Mouse (Mus musculus): ENCODE measurements around the gene Rad50. TPM values are rescaled to one million over a fixed set of nuclear protein-coding genes. Genes with fewer than 3 reads are reported as not detected.

Rad50 gene
- total RNA-seq (2014; rRNA removed) (7.1 and 9.2 TPM in 2 replicates), polyA plus RNA-seq (2015; fragmentation: Nextera tagmentation; extraction: Ambion mirVana) (8.6 and 11.8 TPM in 2 replicates)

DNA sequence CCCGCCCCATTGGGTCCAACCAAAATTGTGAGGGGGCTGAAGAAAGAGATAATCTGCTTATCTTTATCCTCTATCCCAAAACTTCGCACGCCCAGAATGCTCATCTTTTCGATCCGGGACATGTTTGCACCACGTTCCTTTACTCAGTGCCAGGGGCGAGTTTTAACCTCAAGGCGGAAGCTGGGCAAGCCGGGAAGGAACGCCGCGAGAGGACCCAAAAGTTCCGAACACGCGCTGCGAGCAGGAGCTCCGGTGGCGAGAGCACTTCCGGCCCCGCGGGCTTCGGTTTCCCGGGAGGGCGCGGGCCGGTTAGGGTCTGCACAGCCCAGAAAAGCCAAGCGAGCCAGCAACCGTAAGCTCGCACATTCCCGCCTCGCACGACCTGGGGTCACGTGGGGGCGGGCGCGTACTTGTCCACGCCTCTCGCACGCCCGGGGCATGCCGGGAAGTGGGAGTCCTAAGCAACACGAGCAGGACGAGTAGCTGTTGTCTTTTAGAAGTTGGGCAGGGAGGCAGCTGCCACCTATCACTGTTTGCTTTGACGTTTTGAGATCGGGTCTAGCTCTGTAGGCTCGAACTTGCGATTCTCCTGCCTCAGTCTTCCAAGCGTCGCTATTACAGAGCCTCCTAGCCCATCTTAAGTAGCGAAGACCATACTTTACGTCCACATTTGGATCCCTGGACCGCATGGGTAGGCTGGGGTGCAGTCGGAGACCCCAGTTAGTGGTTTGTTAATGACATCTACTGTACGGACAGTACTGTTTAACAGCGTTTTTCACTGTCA, at the start of gene Rad50:
Rad50 (minus strand) TSS at position 386 of the 784 bp plus-strand sequence.
- 4% methylated on average over 55 of the region's 55 CpGs for WGBS
- peak within 1 kb of the TSS; percentile 60 for H3K9ac ChIP-seq
- peak within 1 kb of the TSS; percentile 60 for H3K27ac ChIP-seq (ENCODE audit: low read depth, low read length)
- ATAC-seq, result peak; percentile 97
- H3K4me1 ChIP-seq (ENCODE audit: insufficient read depth), result 0 out of 2 replicates have a peak, but pooled peaks cover 3% of the 10 kb centered on the region
- DNase-seq, result peak; percentile 90
- peak within 1 kb of the TSS; percentile 83 for H3K4me2 ChIP-seq (ENCODE audit: low read depth)
- no peaks in the 10 kb centered on the region for H3K27me3 ChIP-seq (ENCODE audit: insufficient read depth, low read length)
- no peaks in the 10 kb centered on the region for H3K36me3 ChIP-seq (ENCODE audit: insufficient read depth)
- TF ChIP-seq CTCF (IDR thresholded peaks at IDR 0.05; ENCODE audit: low read depth), result no peak; the same call in 1 of the 2 replicates
- H3K9me3 ChIP-seq (ENCODE audit: low read length), result no peaks in the 10 kb centered on the region
- H3K4me3 ChIP-seq (ENCODE audit: low read depth, low read length), result peak within 1 kb of the TSS; percentile 77

DNA sequence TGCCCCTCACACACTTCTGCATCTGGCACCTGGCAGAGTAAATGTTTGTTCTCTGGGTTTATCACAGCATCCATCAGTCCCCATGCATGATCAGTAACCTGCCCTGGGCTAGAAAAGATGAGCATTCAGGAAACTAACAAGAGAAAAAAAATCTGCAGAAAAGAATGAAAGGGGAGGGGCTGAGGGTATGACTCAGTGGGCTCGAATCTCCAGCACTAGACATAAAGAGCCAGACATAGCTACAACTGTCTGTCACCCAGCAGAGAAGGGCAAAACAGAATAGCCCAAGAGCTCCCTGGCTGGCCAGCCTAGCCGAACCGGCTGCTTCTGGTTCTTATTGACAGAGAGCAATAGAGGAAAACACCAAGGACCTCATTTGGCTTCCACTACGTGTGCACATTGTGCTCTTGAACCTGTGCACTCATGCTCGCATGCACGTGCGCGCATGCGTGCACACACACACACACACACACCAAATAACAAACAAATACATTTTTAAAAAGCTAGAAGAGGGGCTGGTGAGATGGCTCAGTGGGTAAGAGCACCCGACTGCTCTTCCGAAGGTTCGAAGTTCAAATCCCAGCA, 48.0 kb upstream of the Rad50 start:
- 77% methylated on average over 12 of the region's 12 CpGs for WGBS
- Histone ChIP-seq H3K4me1 (ENCODE audit: insufficient read depth) (no peaks in the 10 kb centered on the region), H3K4me3 (ENCODE audit: low read depth, low read length) (no peak overlapping the region), H3K27me3 (ENCODE audit: insufficient read depth, low read length) (no peaks in the 10 kb centered on the region), H3K9me3 (ENCODE audit: low read length) (no peaks in the 10 kb centered on the region), H3K9ac (no peak overlapping the region), H3K27ac (ENCODE audit: low read depth, low read length) (no peak overlapping the region), H3K4me2 (ENCODE audit: low read depth) (no peak overlapping the region), H3K36me3 (ENCODE audit: insufficient read depth) (no peaks in the 10 kb centered on the region)
- DNase-seq (no peak), ATAC-seq (no peak)
- TF ChIP-seq CTCF (IDR thresholded peaks at IDR 0.05; ENCODE audit: low read depth), result no peak

DNA sequence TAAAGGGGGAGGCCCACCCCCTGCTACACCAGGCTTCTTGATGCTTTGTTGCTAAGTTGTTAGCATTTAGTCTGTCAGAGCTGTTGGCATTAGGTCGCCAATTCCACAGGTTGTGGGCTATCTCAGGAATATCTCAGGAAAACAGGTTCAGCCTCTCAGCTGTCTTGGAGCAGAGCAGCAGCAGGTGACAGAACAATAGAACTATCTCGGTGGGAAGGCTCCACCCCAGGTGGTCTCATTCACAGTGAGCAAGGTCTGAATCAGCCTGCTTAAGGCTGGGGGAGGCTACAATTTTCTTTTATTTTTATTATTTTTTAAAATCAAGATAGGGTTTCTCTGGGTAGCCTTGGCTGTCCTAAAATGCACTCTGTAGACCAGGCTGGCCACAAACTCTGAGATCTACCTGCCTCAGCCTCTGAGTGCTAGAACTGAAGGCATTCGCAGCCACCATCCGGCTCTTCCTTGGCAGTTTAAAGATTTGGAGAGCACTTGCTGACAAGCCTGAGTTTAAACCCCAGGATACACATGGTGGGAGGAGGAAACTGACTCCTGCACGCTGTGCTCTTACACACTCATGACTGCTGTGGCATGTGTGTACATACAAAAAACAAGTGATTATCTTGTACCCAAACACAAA, 42.7 kb upstream of the Rad50 start:
- Histone ChIP-seq H3K9ac (no peak overlapping the region), H3K4me3 (ENCODE audit: low read depth, low read length) (no peak overlapping the region), H3K9me3 (ENCODE audit: low read length) (no peaks in the 10 kb centered on the region), H3K4me2 (ENCODE audit: low read depth) (no peak overlapping the region), H3K27ac (ENCODE audit: low read depth, low read length) (no peak overlapping the region), H3K27me3 (ENCODE audit: insufficient read depth, low read length) (no peaks in the 10 kb centered on the region), H3K4me1 (ENCODE audit: insufficient read depth) (no peaks in the 10 kb centered on the region), H3K36me3 (ENCODE audit: insufficient read depth) (no peaks in the 10 kb centered on the region)
- no peak for TF ChIP-seq CTCF (IDR thresholded peaks at IDR 0.05; ENCODE audit: low read depth)
- DNase-seq, result no peak
- WGBS, result 48% methylated on average over 5 of the region's 5 CpGs
- ATAC-seq, result no peak

DNA sequence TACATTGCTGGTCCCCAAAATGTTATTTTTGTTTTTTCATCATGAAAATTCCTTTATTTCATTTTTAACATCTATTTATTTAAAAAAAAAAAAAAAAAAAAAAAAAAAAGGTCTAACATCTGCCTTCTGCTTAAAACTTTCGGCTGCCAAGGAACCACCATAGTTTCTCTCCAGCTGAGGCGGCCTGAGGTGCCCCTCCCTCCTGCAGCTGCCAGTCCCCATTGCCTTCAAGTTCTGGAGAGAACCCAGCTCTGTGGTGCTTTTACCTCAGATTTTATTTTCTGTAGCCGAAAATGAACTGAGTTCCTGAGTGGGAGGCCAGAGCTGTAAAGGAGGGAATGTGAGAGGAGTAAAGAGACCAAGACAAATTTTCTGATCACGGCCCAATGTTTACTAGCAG, 42.2 kb upstream of the Rad50 start:
- no peak overlapping the region for H3K4me3 ChIP-seq (ENCODE audit: low read depth, low read length)
- no peak for TF ChIP-seq CTCF (IDR thresholded peaks at IDR 0.05; ENCODE audit: low read depth)
- no peak overlapping the region for H3K27ac ChIP-seq (ENCODE audit: low read depth, low read length)
- DNase-seq (no peak), ATAC-seq (no peak)
- H3K9ac ChIP-seq, result no peak overlapping the region
- no peaks in the 10 kb centered on the region for H3K9me3 ChIP-seq (ENCODE audit: low read length)
- H3K27me3 ChIP-seq (ENCODE audit: insufficient read depth, low read length), result no peaks in the 10 kb centered on the region
- no peak overlapping the region for H3K4me2 ChIP-seq (ENCODE audit: low read depth)
- H3K4me1 ChIP-seq (ENCODE audit: insufficient read depth), result no peaks in the 10 kb centered on the region
- WGBS, result 71% methylated on average over 4 of the region's 4 CpGs
- no peaks in the 10 kb centered on the region for H3K36me3 ChIP-seq (ENCODE audit: insufficient read depth)

DNA sequence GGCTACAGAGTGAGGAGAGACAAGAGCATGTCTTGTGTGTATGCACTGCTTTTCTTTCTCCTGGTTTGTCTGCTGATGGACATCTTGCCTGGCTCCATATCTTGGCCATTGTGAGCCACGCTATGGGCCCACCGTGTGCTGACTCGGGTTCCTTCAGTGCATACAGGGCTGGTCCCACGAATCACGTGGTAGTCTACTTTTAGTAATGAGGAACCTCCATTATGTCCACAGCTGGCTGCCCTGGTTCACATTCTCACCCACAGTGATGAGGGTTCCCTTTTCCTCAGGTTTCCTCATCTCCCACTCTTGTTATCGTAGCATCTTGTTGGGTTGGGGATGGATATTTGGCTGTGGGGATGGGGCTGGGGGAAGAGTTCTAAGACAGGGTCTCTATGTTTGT, 41.5 kb upstream of the Rad50 start:
- 90% methylated on average over 6 of the region's 6 CpGs for WGBS
- no peaks in the 10 kb centered on the region for H3K4me1 ChIP-seq (ENCODE audit: insufficient read depth)

DNA sequence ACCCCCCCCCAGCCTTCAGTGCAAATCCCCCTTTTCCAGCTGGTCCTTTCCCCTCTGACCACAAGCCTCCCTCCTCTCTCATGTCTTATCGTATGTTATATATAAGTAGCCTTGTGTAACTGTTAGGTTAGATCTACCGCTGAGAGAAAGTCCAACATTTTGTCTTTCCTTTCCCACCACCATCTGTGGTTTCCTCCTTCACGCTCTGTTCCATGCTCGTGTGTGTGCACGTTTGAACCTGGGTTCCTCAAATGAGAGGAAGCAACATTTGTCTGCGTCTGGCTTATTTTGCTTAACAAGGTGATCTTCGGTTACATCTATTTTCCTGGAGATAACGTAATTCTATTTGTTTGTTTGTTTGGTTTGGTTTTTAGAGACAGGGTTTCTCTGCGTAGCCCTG, 40.9 kb upstream of the Rad50 start:
- Histone ChIP-seq H3K4me2 (ENCODE audit: low read depth) (no peak overlapping the region), H3K9ac (no peak overlapping the region), H3K27me3 (ENCODE audit: insufficient read depth, low read length) (no peaks in the 10 kb centered on the region), H3K27ac (ENCODE audit: low read depth, low read length) (no peak overlapping the region), H3K4me3 (ENCODE audit: low read depth, low read length) (no peak overlapping the region), H3K9me3 (ENCODE audit: low read length) (no peaks in the 10 kb centered on the region), H3K36me3 (ENCODE audit: insufficient read depth) (no peaks in the 10 kb centered on the region), H3K4me1 (ENCODE audit: insufficient read depth) (no peaks in the 10 kb centered on the region)
- 94% methylated on average over 9 of the region's 9 CpGs for WGBS
- ATAC-seq (no peak), DNase-seq (no peak)
- no peak for TF ChIP-seq CTCF (IDR thresholded peaks at IDR 0.05; ENCODE audit: low read depth)

More for the DNA sequence above, 41.5 kb upstream of the Rad50 start:
- no peak for TF ChIP-seq CTCF (IDR thresholded peaks at IDR 0.05; ENCODE audit: low read depth)
- ATAC-seq (no peak), DNase-seq (no peak)
- Histone ChIP-seq H3K36me3 (ENCODE audit: insufficient read depth) (no peaks in the 10 kb centered on the region), H3K27me3 (ENCODE audit: insufficient read depth, low read length) (no peaks in the 10 kb centered on the region), H3K4me3 (ENCODE audit: low read depth, low read length) (no peak overlapping the region), H3K27ac (ENCODE audit: low read depth, low read length) (no peak overlapping the region), H3K4me2 (ENCODE audit: low read depth) (no peak overlapping the region), H3K9me3 (ENCODE audit: low read length) (no peaks in the 10 kb centered on the region), H3K9ac (no peak overlapping the region)

DNA sequence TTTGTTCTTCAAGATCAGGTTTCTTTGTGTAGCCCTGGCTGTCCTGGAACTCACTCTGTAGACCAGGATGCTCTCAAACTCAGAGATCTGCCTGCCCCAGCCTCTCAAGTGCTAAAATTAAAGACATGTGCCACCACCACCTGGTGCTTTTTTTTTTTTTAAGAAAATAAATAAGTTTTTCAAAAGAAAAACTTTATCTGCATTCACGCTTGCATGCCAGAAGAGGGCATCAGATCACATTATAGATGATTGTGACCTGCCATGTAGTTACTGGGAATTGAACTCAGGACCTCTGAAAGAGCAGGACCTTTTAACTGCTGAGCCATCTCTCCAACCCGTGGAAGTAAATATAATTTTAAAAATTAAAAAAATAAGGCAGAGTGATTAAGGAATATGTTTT, 38.1 kb upstream of the Rad50 start:
- ATAC-seq, result no peak
- TF ChIP-seq CTCF (IDR thresholded peaks at IDR 0.05; ENCODE audit: low read depth), result no peak

More for the DNA sequence above, 38.1 kb upstream of the Rad50 start:
- no peak overlapping the region for H3K9ac ChIP-seq
- no peak overlapping the region for H3K27ac ChIP-seq (ENCODE audit: low read depth, low read length)
- DNase-seq, result no peak
- WGBS, result 92% methylated on average over 2 of the region's 2 CpGs
- H3K36me3 ChIP-seq (ENCODE audit: insufficient read depth), result no peaks in the 10 kb centered on the region
- no peaks in the 10 kb centered on the region for H3K4me1 ChIP-seq (ENCODE audit: insufficient read depth)
- H3K27me3 ChIP-seq (ENCODE audit: insufficient read depth, low read length), result no peaks in the 10 kb centered on the region
- no peaks in the 10 kb centered on the region for H3K9me3 ChIP-seq (ENCODE audit: low read length)
- no peak overlapping the region for H3K4me3 ChIP-seq (ENCODE audit: low read depth, low read length)
- no peak overlapping the region for H3K4me2 ChIP-seq (ENCODE audit: low read depth)
